Mouse (Mus musculus) bone marrow macrophage, adult 2 months (primary cell): ENCODE measurements around the gene Lin28b.

Experiments
- CTCF ChIP-seq: IDR thresholded peaks from 2 replicates; pipeline ENCODE4 v1.5.1; 2012; ENCODE audit warnings: low read depth, mild to moderate bottlenecking, low read length, moderate library complexity
- POLR2A ChIP-seq: IDR thresholded peaks from 2 replicates; pipeline ENCODE4 v1.6.1; 2012; ENCODE audit warnings: mild to moderate bottlenecking, low read depth, low read length, borderline replicate concordance

GRCm38 (mm10) chr10:45472431-45473142, 13.6 kb downstream of the Lin28b start:
- TF ChIP-seq CTCF (no peak), POLR2A (no peak)
